ENCODE assay signal across 13 mouse cellular contexts in the genomic region with DNA sequence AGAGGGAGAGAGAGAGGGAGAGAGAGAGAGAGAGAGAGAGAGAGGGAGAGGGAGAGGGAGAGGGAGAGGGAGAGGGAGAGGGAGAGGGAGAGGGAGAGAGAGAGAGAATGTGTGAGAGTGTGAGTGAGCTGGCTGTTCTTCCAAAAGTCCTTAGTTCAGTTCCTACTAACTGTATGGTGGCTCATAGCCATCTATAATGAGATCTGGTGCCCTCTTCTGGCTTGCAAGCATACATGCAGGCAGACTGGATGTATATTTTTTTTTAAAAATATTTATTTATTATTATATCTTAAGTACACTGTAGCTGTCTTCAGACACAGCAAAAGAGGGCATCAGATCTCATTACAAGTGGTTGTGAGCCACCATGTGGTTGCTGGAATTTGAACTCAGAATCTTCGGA. TPM values are rescaled to one million over a fixed set of nuclear protein-coding genes. Genes with fewer than 3 reads are reported as not detected.
DNase-seq lines count a peak whose midpoint lies in the region; ATAC-seq and TF ChIP-seq lines count a peak whose summit lies in the region.
"Not testable (repeated sequence)": the region's sequence is repeated elsewhere in the genome, so short reads cannot be mapped to it uniquely, and the experiment has no call there.
"Had no signal": no experiment of that assay in that cellular context is flagged by ENCODE, and none has a peak within 500 bp of the region (broad histone marks: within the 10 kb centered on the region; RNA-seq: fewer than 3 reads in every experiment).

No protein-coding gene starts in this region.

- not testable (repeated sequence) for H3K79me2 ChIP-seq in MEL (ENCODE audit: control insufficient read depth, insufficient read depth, low read length, poor library complexity); heart, adult 2 months (replicated peaks; ENCODE audit: control insufficient read depth, insufficient read depth, low read length); macrophage (ENCODE audit: inconsistent target)

- TF ChIP-seq EP300 in MEL (IDR thresholded peaks at IDR 0.05; ENCODE audit: low read depth in 1 of 2, low read length in 2 of 2); heart, adult 2 months (IDR thresholded peaks at IDR 0.05; ENCODE audit: insufficient read depth, low read depth, low read length); stomach, postnatal 0 days (optimal IDR thresholded peaks at IDR 0.05): not testable (repeated sequence)

- DNase-seq in CD4-positive, CD25-positive, alpha-beta regulatory T cell, adult 2 months (ENCODE audit: low read depth, low spot score), result peak; percentile 49
- peak; percentile 87 for DNase-seq in MEL (ENCODE audit: low read depth, low spot score)
- peak; percentile 29 for DNase-seq in brain, adult 2 months (ENCODE audit: low read depth, low spot score)
- DNase-seq in heart, adult 2 months; layer of hippocampus, adult 2 months (ENCODE audit: low spot score in 2 of 2); stomach, postnatal 0 days (ENCODE audit: low spot score): not testable (repeated sequence)

- not testable (repeated sequence) for H3K4me3 ChIP-seq in MEL (ENCODE audit: control insufficient read depth in 1 of 2, insufficient read depth in 1 of 2, low read depth in 2 of 2, low read length in 2 of 2); heart, adult 2 months; layer of hippocampus, adult 2 months; macrophage (ENCODE audit: inconsistent target); stomach, postnatal 0 days (ENCODE audit: low read depth, low read length)

- 0 out of 4 replicates have a peak, but pooled peaks of 1 of the 2 experiments have one; percentile 3 for TF ChIP-seq POLR2A in MEL (IDR thresholded peaks at IDR 0.05; ENCODE audit: control insufficient read depth in 1 of 2, insufficient read depth in 1 of 2, low read depth in 1 of 2, low read length in 2 of 2, poor library complexity in 1 of 2)
- not testable (repeated sequence) for TF ChIP-seq POLR2A in heart, adult 2 months (IDR thresholded peaks at IDR 0.05; ENCODE audit: insufficient read depth, low read depth, low read length)

- not testable (repeated sequence) for H3K9ac ChIP-seq in MEL (ENCODE audit: control insufficient read depth, low read depth, low read length, poor library complexity, severe bottlenecking); heart, adult 2 months (ENCODE audit: low read depth, low read length); stomach, postnatal 0 days (ENCODE audit: low read length)

- peak in 2 of 3 experiments; percentile 65 to 69; a peak in 4 of 6 replicates for TF ChIP-seq CTCF in MEL (IDR thresholded peaks at IDR 0.05 in 2 of 3, conservative IDR thresholded peaks at IDR 0.05 in 1 of 3; ENCODE audit: control insufficient read depth in 1 of 3, insufficient read depth in 1 of 3, low read depth in 2 of 3, low read length in 3 of 3, poor library complexity in 1 of 3, severe bottlenecking in 1 of 3)
- peak; percentile 71 for TF ChIP-seq CTCF in heart, adult 2 months (IDR thresholded peaks at IDR 0.05)
- TF ChIP-seq CTCF in layer of hippocampus, adult 2 months (conservative IDR thresholded peaks at IDR 0.05), result peak; percentile 75
- peak; percentile 74 for TF ChIP-seq CTCF in stomach, postnatal 0 days (IDR thresholded peaks at IDR 0.05; ENCODE audit: low read depth)

- ATAC-seq in stomach, postnatal 0 days (ENCODE audit: low FRiP score, low TSS enrichment), result not testable (repeated sequence)

- not testable (repeated sequence) for TF ChIP-seq RAD21 in MEL (IDR thresholded peaks at IDR 0.05; ENCODE audit: low read depth, low read length)

- not testable (repeated sequence) for H3K9me3 ChIP-seq in MEL (replicated peaks; ENCODE audit: insufficient read depth, low read length); stomach, postnatal 0 days (ENCODE audit: control insufficient read depth, low read length)

- H3K27ac ChIP-seq in MEL (ENCODE audit: control insufficient read depth, low read depth, low read length); heart, adult 2 months; layer of hippocampus, adult 2 months; stomach, postnatal 0 days (replicated peaks): not testable (repeated sequence)
- peak overlapping the region; percentile 97 for H3K27ac ChIP-seq in macrophage

- not testable (repeated sequence) for H3K4me2 ChIP-seq in stomach, postnatal 0 days (replicated peaks; ENCODE audit: low read depth)

- WGBS in heart, adult 2 months, result 70% methylated on average over 1 of the region's 1 CpGs
- WGBS in macrophage (ENCODE audit: missing documents), result 80% methylated on average over 1 of the region's 1 CpGs
- 54% methylated on average over 1 of the region's 1 CpGs for WGBS in stomach, postnatal 0 days

- peaks cover 0 to 20% of the 10 kb centered on the region in 2 experiments; a peak in 2 of 4 replicates for H3K36me3 ChIP-seq in MEL (ENCODE audit: control insufficient read depth in 1 of 2, insufficient read depth in 2 of 2, low read length in 2 of 2)
- not testable (repeated sequence) for H3K36me3 ChIP-seq in heart, adult 2 months (ENCODE audit: control insufficient read depth, insufficient read depth, low read length); macrophage (ENCODE audit: inconsistent target); stomach, postnatal 0 days (ENCODE audit: control insufficient read depth, insufficient read depth, low read length)

- H3K27me3 ChIP-seq in MEL (ENCODE audit: control insufficient read depth in 1 of 2, insufficient read depth in 2 of 2, low read length in 2 of 2); heart, adult 2 months (ENCODE audit: control insufficient read depth, insufficient read depth, low read length); stomach, postnatal 0 days (ENCODE audit: control insufficient read depth, insufficient read depth, low read length): not testable (repeated sequence)

- intact Hi-C loops in heart, adult 2 months (cut with DNase I), result loop anchor here (1.0 kb wide), 1 partner anchor 97 kb away; no protein-coding TSS in a partner anchor

- peaks cover 9 to 16% of the 10 kb centered on the region in 2 experiments for H3K4me1 ChIP-seq in MEL (ENCODE audit: control insufficient read depth in 1 of 2, insufficient read depth in 2 of 2, low read length in 2 of 2)
- not testable (repeated sequence) for H3K4me1 ChIP-seq in heart, adult 2 months (ENCODE audit: control insufficient read depth, insufficient read depth, low read length); stomach, postnatal 0 days (replicated peaks; ENCODE audit: control insufficient read depth, insufficient read depth)

RNA-seq across cellular contexts. Expression of a gene that starts 4.2 kb away (rescaled TPM):
- total RNA-seq in MEL (2012; rRNA removed), result 280 and 282 TPM in 2 replicates
- polyA plus RNA-seq in MEL (2012; ENCODE audit: insufficient read depth in 1 of 2, insufficient read length in 2 of 2, low read depth in 1 of 2, low replicate concordance in 2 of 2, missing spikeins in 1 of 2) (100 to 1,000 TPM in 1 of 2 experiments, not detected in 1; 474 TPM), macrophage (2018) (27.9 to 56.9 TPM (median 50.5 TPM) in 3 replicates)
- total RNA-seq in heart, adult 2 months (2021), result 100 to 1,000 TPM; 124 to 130 TPM
- 173 and 226 TPM in 2 replicates for polyA plus RNA-seq in heart, adult 2 months (2012; rRNA removed)
- total RNA-seq in layer of hippocampus, adult 2 months (2021), result 10 to 100 TPM; 63.8 to 64.6 TPM
- total RNA-seq in macrophage (2018; cell fraction: chromatin; rRNA removed), result 10 to 100 TPM; 13.5 to 52.6 (median 33.4) TPM
- total RNA-seq in macrophage (2018; cell fraction: cytosol; rRNA removed), result 10 to 100 TPM; 37.6 to 59.8 (median 51.4) TPM
- 10 to 100 TPM; 10.2 to 51.7 (median 31.3) TPM for total RNA-seq in macrophage (2018; cell fraction: nucleus; rRNA removed)
- polyA plus RNA-seq in stomach, postnatal 0 days (2015; fragmentation: Nextera tagmentation; extraction: Ambion mirVana), result 87.3 and 90.2 TPM in 2 replicates

RNA-seq across cellular contexts. Expression of a gene that starts 17.4 kb away (rescaled TPM):
- 24.4 and 26.0 TPM in 2 replicates for total RNA-seq in MEL (2012; rRNA removed)
- polyA plus RNA-seq in MEL (2012; ENCODE audit: insufficient read depth in 1 of 2, insufficient read length in 2 of 2, low read depth in 1 of 2, low replicate concordance in 2 of 2, missing spikeins in 1 of 2) (10 to 100 TPM in 1 of 2 experiments, not detected in 1; 31.0 TPM), macrophage (2018) (35.3 to 116 TPM (median 39.2 TPM) in 3 replicates)
- 1 to 10 TPM; 7.6 to 9.2 TPM for total RNA-seq in heart, adult 2 months (2021)
- polyA plus RNA-seq in heart, adult 2 months (2012; rRNA removed), result 12.4 and 15.3 TPM in 2 replicates
- 1 to 10 TPM; 2.6 to 2.8 TPM for total RNA-seq in layer of hippocampus, adult 2 months (2021)
- total RNA-seq in macrophage (2018; cell fraction: chromatin; rRNA removed), result 1,000 to 10,000 TPM in 13 of 26 experiments, 100 to 1,000 TPM in 10, 10 to 100 TPM in 3; 57.0 to 3,038 (median 1,000) TPM
- 1,000 to 10,000 TPM in 2 of 26 experiments, 100 to 1,000 TPM in 18, 10 to 100 TPM in 6; 49.9 to 1,322 (median 265) TPM for total RNA-seq in macrophage (2018; cell fraction: cytosol; rRNA removed)
- 1,000 to 10,000 TPM in 17 of 26 experiments, 100 to 1,000 TPM in 8, 10 to 100 TPM in 1; 95.6 to 2,581 (median 1,271) TPM for total RNA-seq in macrophage (2018; cell fraction: nucleus; rRNA removed)
- 9.5 and 11.9 TPM in 2 replicates for polyA plus RNA-seq in stomach, postnatal 0 days (2015; fragmentation: Nextera tagmentation; extraction: Ambion mirVana)

RNA-seq across cellular contexts. Expression of a gene that starts 21.8 kb away (rescaled TPM):
- total RNA-seq in MEL (2012; rRNA removed), result 6.4 and 6.6 TPM in 2 replicates
- polyA plus RNA-seq in MEL (2012; ENCODE audit: insufficient read depth in 1 of 2, insufficient read length in 2 of 2, low read depth in 1 of 2, low replicate concordance in 2 of 2, missing spikeins in 1 of 2), result 10 to 100 TPM in 1 of 2 experiments, not detected in 1; 27.4 TPM
- total RNA-seq in heart, adult 2 months (2021), result 1 to 10 TPM; 2.8 to 3.2 TPM
- polyA plus RNA-seq in heart, adult 2 months (2012; rRNA removed), result 4.2 and 6.1 TPM in 2 replicates
- total RNA-seq in layer of hippocampus, adult 2 months (2021), result 1 to 10 TPM; 1.1 to 1.6 TPM
- total RNA-seq in macrophage (2018; cell fraction: chromatin; rRNA removed), result 10 to 100 TPM in 19 of 26 experiments, 1 to 10 TPM in 7; 4.2 to 77.2 (median 16.0) TPM
- 10 to 100 TPM in 25 of 26 experiments, 1 to 10 TPM in 1; 9.4 to 57.2 (median 41.3) TPM for total RNA-seq in macrophage (2018; cell fraction: cytosol; rRNA removed)
- total RNA-seq in macrophage (2018; cell fraction: nucleus; rRNA removed), result 10 to 100 TPM; 12.2 to 88.6 (median 34.5) TPM
- polyA plus RNA-seq in macrophage (2018), result 16.4 to 43.0 TPM (median 32.4 TPM) in 3 replicates
- polyA plus RNA-seq in stomach, postnatal 0 days (2015; fragmentation: Nextera tagmentation; extraction: Ambion mirVana), result 16.3 and 19.4 TPM in 2 replicates

RNA-seq across cellular contexts. Expression of a gene that starts 30.8 kb away (rescaled TPM):
- total RNA-seq in MEL (2012; rRNA removed), result 259 and 260 TPM in 2 replicates
- polyA plus RNA-seq in MEL (2012; ENCODE audit: insufficient read depth in 1 of 2, insufficient read length in 2 of 2, low read depth in 1 of 2, low replicate concordance in 2 of 2, missing spikeins in 1 of 2) (100 to 1,000 TPM; 193 to 268 TPM), macrophage (2018) (not detected in 3 replicates)
- 1 to 10 TPM in 1 of 2 experiments, under 1 TPM in 1; 0.84 to 1.0 TPM for total RNA-seq in heart, adult 2 months (2021)
- 0.70 and 1.4 TPM in 2 replicates for polyA plus RNA-seq in heart, adult 2 months (2012; rRNA removed)
- total RNA-seq in layer of hippocampus, adult 2 months (2021), result under 1 TPM; 0.83 to 0.84 TPM
- total RNA-seq in macrophage (2018; cell fraction: chromatin; rRNA removed), result 10 to 100 TPM in 15 of 26 experiments, 1 to 10 TPM in 8, under 1 TPM in 2, not detected in 1; 0.90 to 99.5 (median 13.5) TPM
- total RNA-seq in macrophage (2018; cell fraction: cytosol; rRNA removed), result 1 to 10 TPM in 5 of 26 experiments, under 1 TPM in 17, not detected in 4; 0.17 to 1.9 (median 0.36) TPM
- 10 to 100 TPM in 8 of 26 experiments, 1 to 10 TPM in 14, under 1 TPM in 1, not detected in 3; 0.72 to 41.5 (median 6.8) TPM for total RNA-seq in macrophage (2018; cell fraction: nucleus; rRNA removed)
- polyA plus RNA-seq in stomach, postnatal 0 days (2015; fragmentation: Nextera tagmentation; extraction: Ambion mirVana), result 0.50 and 0.81 TPM in 2 replicates

RNA-seq across cellular contexts. Expression of a gene that starts 33.5 kb away (rescaled TPM):
- 4.8 TPM in 2 replicates for total RNA-seq in MEL (2012; rRNA removed)
- polyA plus RNA-seq in MEL (2012; ENCODE audit: insufficient read depth in 1 of 2, insufficient read length in 2 of 2, low read depth in 1 of 2, low replicate concordance in 2 of 2, missing spikeins in 1 of 2) (1 to 10 TPM in 1 of 2 experiments, not detected in 1; 9.5 TPM), macrophage (2018) (0.04 to 0.12 TPM (median 0.09 TPM) in 3 replicates)
- total RNA-seq in heart, adult 2 months (2021), result not detected
- 0.06 and 0.08 TPM in 2 replicates for polyA plus RNA-seq in heart, adult 2 months (2012; rRNA removed)
- total RNA-seq in layer of hippocampus, adult 2 months (2021), result 100 to 1,000 TPM; 363 to 382 TPM
- 1 to 10 TPM in 7 of 26 experiments, under 1 TPM in 16, not detected in 3; 0.31 to 7.2 (median 0.65) TPM for total RNA-seq in macrophage (2018; cell fraction: chromatin; rRNA removed)
- under 1 TPM in 23 of 26 experiments, not detected in 3; 0.03 to 0.38 (median 0.12) TPM for total RNA-seq in macrophage (2018; cell fraction: cytosol; rRNA removed)
- total RNA-seq in macrophage (2018; cell fraction: nucleus; rRNA removed), result 1 to 10 TPM in 5 of 26 experiments, under 1 TPM in 19, not detected in 2; 0.20 to 7.2 (median 0.55) TPM
- 0.15 and 0.27 TPM in 2 replicates for polyA plus RNA-seq in stomach, postnatal 0 days (2015; fragmentation: Nextera tagmentation; extraction: Ambion mirVana)
- total RNA-seq: gastrocnemius, adult 18-20 months; megakaryocyte, adult 5-6 weeks had no signal
- polyA plus RNA-seq: activated CD4-positive, CD25-positive, alpha-beta regulatory T cell, adult 4 months; heart, embryonic 11.5 days; limb, embryonic 11.5 days; stomach, embryonic 14.5 days had no signal
